Mouse (Mus musculus): ENCODE results near the gene Baiap2. TPM values are rescaled to one million over a fixed set of nuclear protein-coding genes. Genes with fewer than 3 reads are reported as not detected.

Gene Baiap2
- polyA plus RNA-seq, 1 experiment from 2014 or later, result 4.2 TPM

DNA sequence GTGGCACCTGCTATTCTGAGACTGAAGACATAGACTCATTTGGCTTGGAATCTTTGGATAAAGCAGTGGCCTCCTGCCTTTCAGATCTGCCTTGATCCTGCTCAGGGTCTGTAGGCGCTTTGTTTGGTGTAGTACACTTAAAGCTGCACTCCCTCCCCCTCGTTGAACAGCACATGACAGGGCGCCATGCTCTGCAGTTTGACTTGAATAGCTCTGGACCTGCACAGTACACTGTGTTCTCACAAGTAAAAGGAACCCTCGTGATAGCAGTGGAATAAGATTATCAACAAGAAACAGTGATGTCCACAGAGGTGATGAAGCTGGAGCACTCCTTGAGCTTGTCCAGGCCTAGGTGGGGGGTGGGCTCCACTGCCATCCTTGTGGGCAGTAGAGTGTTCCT lies 17.2 kb downstream of the Baiap2 start:
- H3K4me2 ChIP-seq (replicated peaks; ENCODE audit: low read depth), result no peak overlapping the region
- no peak for TF ChIP-seq CTCF (IDR thresholded peaks at IDR 0.05; ENCODE audit: low read depth)
- no peaks in the 10 kb centered on the region for H3K27me3 ChIP-seq (replicated peaks; ENCODE audit: control insufficient read depth, insufficient read depth, low read length)
- peaks cover 10% of the 10 kb centered on the region; the same call in 1 of the 2 replicates for H3K4me1 ChIP-seq (replicated peaks; ENCODE audit: control insufficient read depth, insufficient read depth, low read length)
- H3K27ac ChIP-seq (ENCODE audit: low read depth, low read length), result no peak overlapping the region
- ATAC-seq, result no peak
- WGBS, result 78% methylated on average over 4 of the region's 4 CpGs
- H3K4me3 ChIP-seq (ENCODE audit: low read depth, low read length), result no peak overlapping the region
- H3K9ac ChIP-seq (ENCODE audit: low read depth, low read length), result no peak overlapping the region
- H3K36me3 ChIP-seq (ENCODE audit: control insufficient read depth, insufficient read depth), result peaks cover 19% of the 10 kb centered on the region; the same call in 1 of the 2 replicates
- H3K9me3 ChIP-seq (ENCODE audit: control insufficient read depth), result no peaks in the 10 kb centered on the region

DNA sequence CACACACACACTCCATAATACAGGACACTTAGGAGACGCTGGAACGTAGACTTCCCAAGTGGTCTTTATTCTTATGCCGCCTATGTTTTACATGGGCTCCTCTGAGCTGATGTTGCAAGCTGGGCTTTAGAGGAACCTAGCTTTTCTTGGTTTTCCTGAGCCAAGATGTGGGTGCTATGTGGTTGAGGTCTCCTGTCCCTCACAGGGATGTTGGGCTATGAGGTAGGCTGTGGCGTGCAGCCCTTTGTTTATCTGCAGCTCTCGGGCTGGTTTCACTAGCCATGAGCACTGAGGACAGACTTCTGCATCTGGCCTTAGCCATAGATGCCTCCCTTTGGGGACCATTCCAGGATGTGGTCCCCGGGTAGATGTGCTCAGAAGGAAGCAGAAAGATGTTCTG lies 18.1 kb downstream of the Baiap2 start:
- Histone ChIP-seq H3K4me3 (ENCODE audit: low read depth, low read length) (no peak overlapping the region), H3K27ac (ENCODE audit: low read depth, low read length) (no peak overlapping the region), H3K9me3 (ENCODE audit: control insufficient read depth) (no peaks in the 10 kb centered on the region), H3K4me2 (replicated peaks; ENCODE audit: low read depth) (no peak overlapping the region), H3K4me1 (replicated peaks; ENCODE audit: control insufficient read depth, insufficient read depth, low read length) (0 out of 2 replicates have a peak, but pooled peaks cover 2% of the 10 kb centered on the region), H3K27me3 (replicated peaks; ENCODE audit: control insufficient read depth, insufficient read depth, low read length) (no peaks in the 10 kb centered on the region), H3K36me3 (ENCODE audit: control insufficient read depth, insufficient read depth) (peaks cover 19% of the 10 kb centered on the region; the same call in 1 of the 2 replicates), H3K9ac (ENCODE audit: low read depth, low read length) (no peak overlapping the region)
- no peak for TF ChIP-seq CTCF (IDR thresholded peaks at IDR 0.05; ENCODE audit: low read depth)
- 86% methylated on average over 6 of the region's 6 CpGs for WGBS
- ATAC-seq, result no peak

DNA sequence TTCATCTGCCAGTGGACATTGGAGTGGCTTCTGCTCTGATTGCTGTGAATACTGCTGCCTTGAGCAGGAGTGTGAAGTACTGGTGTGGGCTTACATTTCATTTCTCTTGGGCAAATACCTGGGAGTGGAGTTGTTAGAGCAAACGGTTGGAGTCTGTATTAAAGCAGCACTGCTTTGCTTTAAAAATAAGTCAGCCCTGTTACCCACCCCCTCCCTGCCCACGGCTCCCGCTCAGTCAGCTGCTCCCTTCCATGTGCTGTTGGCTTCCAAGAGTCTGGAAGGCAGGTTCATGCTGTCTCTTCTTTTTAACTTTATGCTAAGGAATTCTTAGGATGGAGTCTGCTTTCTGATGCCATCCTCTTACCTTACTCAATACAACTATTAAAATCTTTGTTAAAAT lies 18.9 kb downstream of the Baiap2 start:
- H3K27me3 ChIP-seq (replicated peaks; ENCODE audit: control insufficient read depth, insufficient read depth, low read length), result no peaks in the 10 kb centered on the region
- TF ChIP-seq CTCF (IDR thresholded peaks at IDR 0.05; ENCODE audit: low read depth), result no peak
- no peak overlapping the region for H3K27ac ChIP-seq (ENCODE audit: low read depth, low read length)
- WGBS, result 79% methylated on average over 3 of the region's 3 CpGs
- no peak for ATAC-seq
- H3K9me3 ChIP-seq (ENCODE audit: control insufficient read depth), result no peaks in the 10 kb centered on the region
- H3K4me2 ChIP-seq (replicated peaks; ENCODE audit: low read depth), result no peak overlapping the region
- peaks cover 19% of the 10 kb centered on the region; the same call in 1 of the 2 replicates for H3K36me3 ChIP-seq (ENCODE audit: control insufficient read depth, insufficient read depth)
- no peak overlapping the region for H3K4me3 ChIP-seq (ENCODE audit: low read depth, low read length)
- no peaks in the 10 kb centered on the region for H3K4me1 ChIP-seq (replicated peaks; ENCODE audit: control insufficient read depth, insufficient read depth, low read length)
- H3K9ac ChIP-seq (ENCODE audit: low read depth, low read length), result no peak overlapping the region

DNA sequence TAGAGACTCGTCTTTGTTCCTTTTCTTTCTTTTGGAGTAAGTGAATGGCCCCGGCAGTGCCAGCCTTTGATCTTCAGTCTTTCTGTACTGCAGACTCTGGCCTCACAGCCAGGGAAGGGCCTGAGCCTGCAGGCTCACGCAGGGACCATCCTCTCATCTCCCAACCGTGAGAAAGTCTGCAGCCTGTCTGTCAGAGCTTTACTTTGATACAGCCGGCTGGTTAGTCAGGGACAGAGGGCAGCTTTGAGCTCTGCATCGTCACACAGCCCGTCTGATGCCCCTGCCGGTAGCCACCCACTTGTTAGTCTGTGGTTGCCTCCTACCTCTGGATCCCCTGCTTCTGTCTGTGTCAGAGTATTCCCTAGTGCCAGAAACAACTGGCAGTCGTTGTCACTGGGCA lies 22.5 kb downstream of the Baiap2 start:
- no peaks in the 10 kb centered on the region for H3K27me3 ChIP-seq (replicated peaks; ENCODE audit: control insufficient read depth, insufficient read depth, low read length)
- peaks cover 18% of the 10 kb centered on the region; the same call in 1 of the 2 replicates for H3K36me3 ChIP-seq (ENCODE audit: control insufficient read depth, insufficient read depth)
- no peak for ATAC-seq
- H3K9ac ChIP-seq (ENCODE audit: low read depth, low read length), result no peak overlapping the region
- WGBS, result 59% methylated on average over 9 of the region's 9 CpGs
- no peak overlapping the region for H3K4me2 ChIP-seq (replicated peaks; ENCODE audit: low read depth)
- TF ChIP-seq CTCF (IDR thresholded peaks at IDR 0.05; ENCODE audit: low read depth), result no peak
- H3K27ac ChIP-seq (ENCODE audit: low read depth, low read length), result no peak overlapping the region
- no peaks in the 10 kb centered on the region for H3K4me1 ChIP-seq (replicated peaks; ENCODE audit: control insufficient read depth, insufficient read depth, low read length)
- H3K4me3 ChIP-seq (ENCODE audit: low read depth, low read length), result no peak overlapping the region
- H3K9me3 ChIP-seq (ENCODE audit: control insufficient read depth), result no peaks in the 10 kb centered on the region

DNA sequence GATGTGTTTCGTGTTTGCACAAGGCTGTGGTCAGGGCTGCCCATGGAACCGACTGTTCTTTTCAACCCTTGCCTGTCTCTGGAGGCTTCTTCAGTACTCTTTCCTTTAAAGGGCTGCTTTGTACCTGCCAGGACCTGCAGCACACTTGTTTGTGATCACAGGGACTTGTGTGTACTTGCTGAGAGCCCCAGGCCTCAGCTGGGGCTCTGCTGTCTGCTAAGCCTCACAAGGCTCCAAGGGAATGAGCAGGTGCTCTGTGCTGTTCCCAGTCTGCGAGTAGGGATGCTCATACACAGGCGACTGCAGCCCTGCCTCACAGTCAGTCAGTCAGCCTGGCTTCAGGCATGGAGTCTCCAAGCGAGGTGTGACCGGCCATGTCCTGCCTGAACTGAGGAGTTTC lies 23.7 kb downstream of the Baiap2 start:
- H3K4me2 ChIP-seq (replicated peaks; ENCODE audit: low read depth), result no peak overlapping the region
- H3K36me3 ChIP-seq (ENCODE audit: control insufficient read depth, insufficient read depth), result peaks cover 8% of the 10 kb centered on the region; the same call in 1 of the 2 replicates
- no peaks in the 10 kb centered on the region for H3K4me1 ChIP-seq (replicated peaks; ENCODE audit: control insufficient read depth, insufficient read depth, low read length)
- no peak overlapping the region for H3K9ac ChIP-seq (ENCODE audit: low read depth, low read length)
- 89% methylated on average over 6 of the region's 6 CpGs for WGBS
- H3K4me3 ChIP-seq (ENCODE audit: low read depth, low read length), result no peak overlapping the region
- H3K27ac ChIP-seq (ENCODE audit: low read depth, low read length), result no peak overlapping the region
- no peak for TF ChIP-seq CTCF (IDR thresholded peaks at IDR 0.05; ENCODE audit: low read depth)
- no peaks in the 10 kb centered on the region for H3K9me3 ChIP-seq (ENCODE audit: control insufficient read depth)
- no peaks in the 10 kb centered on the region for H3K27me3 ChIP-seq (replicated peaks; ENCODE audit: control insufficient read depth, insufficient read depth, low read length)
- no peak for ATAC-seq

DNA sequence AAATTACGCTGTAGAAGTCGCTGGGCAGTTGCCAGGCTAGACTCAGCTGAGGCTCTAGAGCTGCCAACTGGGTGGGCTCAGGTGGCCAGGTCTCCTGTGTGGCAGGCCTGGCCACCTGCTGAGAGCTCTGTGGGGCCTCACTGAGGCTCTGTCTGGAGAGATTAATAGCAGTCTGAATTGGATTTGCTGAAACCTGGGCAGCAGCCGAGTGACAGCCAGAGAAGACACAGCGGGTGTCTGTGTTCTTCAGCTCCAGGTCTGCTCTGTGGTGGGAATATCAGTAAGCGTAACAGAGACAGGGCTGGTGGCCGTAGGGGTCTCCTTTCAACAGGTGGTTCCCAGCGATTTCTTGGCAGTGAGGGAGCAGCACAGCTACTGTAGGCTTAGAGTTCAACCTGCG lies 24.8 kb downstream of the Baiap2 start:
- WGBS, result 86% methylated on average over 8 of the region's 8 CpGs
- Histone ChIP-seq H3K9me3 (ENCODE audit: control insufficient read depth) (no peaks in the 10 kb centered on the region), H3K27me3 (replicated peaks; ENCODE audit: control insufficient read depth, insufficient read depth, low read length) (no peaks in the 10 kb centered on the region), H3K36me3 (ENCODE audit: control insufficient read depth, insufficient read depth) (peaks cover under 1% of the 10 kb centered on the region; the same call in 1 of the 2 replicates), H3K9ac (ENCODE audit: low read depth, low read length) (no peak overlapping the region), H3K4me3 (ENCODE audit: low read depth, low read length) (no peak overlapping the region), H3K4me2 (replicated peaks; ENCODE audit: low read depth) (no peak overlapping the region), H3K27ac (ENCODE audit: low read depth, low read length) (no peak overlapping the region), H3K4me1 (replicated peaks; ENCODE audit: control insufficient read depth, insufficient read depth, low read length) (no peaks in the 10 kb centered on the region)
- no peak for TF ChIP-seq CTCF (IDR thresholded peaks at IDR 0.05; ENCODE audit: low read depth)
- ATAC-seq, result no peak

DNA sequence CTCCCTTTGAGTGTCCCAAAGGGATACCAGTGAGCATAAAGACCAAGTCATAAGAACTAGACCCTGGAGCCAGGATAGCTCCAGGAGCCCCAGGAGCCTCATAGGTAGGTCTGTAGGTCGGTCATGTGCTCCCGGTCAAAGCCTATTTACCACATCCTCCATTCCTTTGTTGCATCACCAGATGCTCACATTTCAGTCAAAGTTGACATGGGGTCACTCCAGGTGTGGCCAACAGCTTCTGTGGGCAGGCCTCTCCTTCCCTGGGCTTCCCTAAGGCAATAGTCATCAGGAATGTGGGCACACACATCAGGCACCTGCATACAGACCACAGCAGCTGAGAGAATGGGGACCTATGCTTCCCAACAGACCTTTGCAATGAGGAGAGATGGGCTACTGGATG lies 25.3 kb downstream of the Baiap2 start:
- no peak for ATAC-seq
- Histone ChIP-seq H3K36me3 (ENCODE audit: control insufficient read depth, insufficient read depth) (no peaks in the 10 kb centered on the region; the same call in 1 of the 2 replicates), H3K4me1 (replicated peaks; ENCODE audit: control insufficient read depth, insufficient read depth, low read length) (no peaks in the 10 kb centered on the region), H3K4me3 (ENCODE audit: low read depth, low read length) (no peak overlapping the region), H3K9me3 (ENCODE audit: control insufficient read depth) (no peaks in the 10 kb centered on the region), H3K27me3 (replicated peaks; ENCODE audit: control insufficient read depth, insufficient read depth, low read length) (no peaks in the 10 kb centered on the region), H3K4me2 (replicated peaks; ENCODE audit: low read depth) (no peak overlapping the region), H3K9ac (ENCODE audit: low read depth, low read length) (no peak overlapping the region), H3K27ac (ENCODE audit: low read depth, low read length) (no peak overlapping the region)
- 91% methylated on average over 2 of the region's 2 CpGs for WGBS
- TF ChIP-seq CTCF (IDR thresholded peaks at IDR 0.05; ENCODE audit: low read depth), result no peak
